Mouse (Mus musculus): Measurements from ENCODE around the gene G0s2. TPM values are rescaled to one million over a fixed set of nuclear protein-coding genes. Genes with fewer than 3 reads are reported as not detected.

Gene G0s2
- 8.7 and 8.9 TPM in 2 replicates for polyA plus RNA-seq (2014; fragmentation: Nextera tagmentation; extraction: Ambion mirVana)

DNA sequence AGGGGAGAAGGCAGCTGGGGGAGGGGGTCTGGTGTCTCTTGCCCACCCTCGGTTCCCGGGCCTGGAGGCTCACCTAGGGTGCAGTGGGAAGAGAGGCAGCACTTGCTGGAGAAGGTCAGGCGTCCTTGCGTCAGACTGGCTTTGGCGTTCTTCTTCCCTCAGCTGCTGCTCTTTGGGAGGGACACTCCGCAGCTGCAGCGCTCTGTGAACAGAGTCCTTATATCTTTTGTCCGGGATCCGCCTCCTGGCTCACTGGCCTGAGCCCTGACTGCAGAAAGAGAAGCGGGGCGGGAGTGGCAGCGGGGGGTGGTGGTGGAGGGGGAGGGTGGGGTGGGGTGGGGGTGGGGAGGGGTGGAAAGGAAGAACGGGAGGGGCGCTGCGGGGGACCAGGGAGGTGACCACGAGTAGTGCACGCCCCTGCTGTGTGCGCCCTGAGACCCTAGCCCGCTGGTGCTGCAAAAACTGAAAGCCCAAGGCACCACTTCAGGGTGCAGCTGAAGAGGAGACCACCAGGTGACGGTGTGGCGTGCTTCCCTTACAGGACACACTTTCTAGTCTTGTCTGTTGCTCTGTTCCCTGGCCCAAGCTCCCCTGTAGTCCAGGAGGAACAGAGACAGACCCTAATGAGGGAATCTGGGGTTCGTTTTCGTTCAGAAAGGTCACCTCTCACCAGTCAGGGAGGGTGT lies at the start of gene G0s2:
TSS of gene G0s2 (minus strand) at position 302 of the 686 bp plus-strand sequence.
- Histone ChIP-seq H3K27me3 (ENCODE audit: control insufficient read depth, insufficient read depth, low read length) (no peaks in the 10 kb centered on the region), H3K4me3 (ENCODE audit: low read depth, low read length) (peak within 1 kb of the TSS; percentile 42), H3K4me2 (ENCODE audit: low read depth, low read length) (peak within 1 kb of the TSS; percentile 80), H3K4me1 (ENCODE audit: control insufficient read depth, insufficient read depth, low read length) (no peaks in the 10 kb centered on the region), H3K36me3 (replicated peaks; ENCODE audit: control insufficient read depth, insufficient read depth, low read depth, low read length) (no peaks in the 10 kb centered on the region), H3K9ac (replicated peaks; ENCODE audit: low read length) (peak within 1 kb of the TSS; percentile 69), H3K9me3 (replicated peaks; ENCODE audit: control insufficient read depth, low read length) (no peaks in the 10 kb centered on the region), H3K27ac (replicated peaks; ENCODE audit: low read depth, low read length) (no peak within 1 kb of the TSS; the same call in 1 of the 2 replicates)
- peak; percentile 78 for ATAC-seq (replicated peaks; ENCODE audit: insufficient number of reproducible peaks, low FRiP score, low TSS enrichment, low read depth)
- peak; percentile 67 for DNase-seq (ENCODE audit: low spot score)
- WGBS, result 2% methylated on average over 22 of the region's 23 CpGs

DNA sequence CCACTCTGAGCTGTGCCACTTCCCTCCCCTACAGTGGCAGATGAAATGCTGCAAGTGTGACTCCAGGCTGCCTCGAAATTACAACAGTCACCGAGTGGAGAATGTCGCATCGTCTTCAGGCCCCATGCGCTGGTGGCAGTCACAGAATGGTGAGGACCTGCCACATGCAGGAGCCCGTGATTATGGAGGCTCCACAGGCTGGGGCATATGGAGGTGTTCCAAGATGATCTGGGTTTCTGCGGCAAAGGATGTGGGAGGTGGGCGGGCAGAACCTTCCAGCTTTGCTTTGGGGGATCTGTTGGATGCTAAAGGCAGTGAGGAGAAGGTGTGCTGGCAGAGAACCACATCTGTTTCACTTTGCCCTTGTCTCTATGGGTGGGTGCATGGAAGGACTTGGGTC lies 47.4 kb upstream of the G0s2 start:
- H3K4me1 ChIP-seq (ENCODE audit: control insufficient read depth, insufficient read depth, low read length), result no peaks in the 10 kb centered on the region
- DNase-seq (ENCODE audit: low spot score) (no peak), ATAC-seq (replicated peaks; ENCODE audit: insufficient number of reproducible peaks, low FRiP score, low TSS enrichment, low read depth) (no peak)
- H3K27me3 ChIP-seq (ENCODE audit: control insufficient read depth, insufficient read depth, low read length), result no peaks in the 10 kb centered on the region
- no peak overlapping the region for H3K4me3 ChIP-seq (ENCODE audit: low read depth, low read length)
- 84% methylated on average over 8 of the region's 8 CpGs for WGBS
- H3K27ac ChIP-seq (replicated peaks; ENCODE audit: low read depth, low read length), result no peak overlapping the region
- H3K4me2 ChIP-seq (ENCODE audit: low read depth, low read length), result no peak overlapping the region
- no peak overlapping the region for H3K9ac ChIP-seq (replicated peaks; ENCODE audit: low read length)
- H3K9me3 ChIP-seq (replicated peaks; ENCODE audit: control insufficient read depth, low read length), result no peaks in the 10 kb centered on the region
- H3K36me3 ChIP-seq (replicated peaks; ENCODE audit: control insufficient read depth, insufficient read depth, low read depth, low read length), result no peaks in the 10 kb centered on the region

DNA sequence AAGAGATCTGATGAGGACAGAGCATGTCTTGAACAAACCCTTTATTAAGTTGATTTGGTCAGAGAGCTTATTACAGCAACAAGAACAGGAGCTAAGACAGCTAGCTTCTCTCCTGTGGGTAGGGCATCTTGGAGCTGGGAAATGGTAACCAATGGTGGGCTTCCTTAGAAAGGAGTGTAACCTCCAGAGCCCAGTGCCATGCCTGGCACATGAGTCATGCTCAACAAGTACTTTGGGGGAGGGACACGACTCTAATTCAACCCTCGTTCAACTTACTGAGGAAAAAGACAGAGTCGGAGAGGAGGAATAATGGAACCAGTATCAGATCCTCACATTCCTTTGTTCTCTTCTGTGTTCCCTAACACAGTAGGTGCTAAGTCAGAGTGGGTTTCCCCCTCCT lies 46.7 kb upstream of the G0s2 start:
- Histone ChIP-seq H3K36me3 (replicated peaks; ENCODE audit: control insufficient read depth, insufficient read depth, low read depth, low read length) (no peaks in the 10 kb centered on the region), H3K4me1 (ENCODE audit: control insufficient read depth, insufficient read depth, low read length) (no peaks in the 10 kb centered on the region)

DNA sequence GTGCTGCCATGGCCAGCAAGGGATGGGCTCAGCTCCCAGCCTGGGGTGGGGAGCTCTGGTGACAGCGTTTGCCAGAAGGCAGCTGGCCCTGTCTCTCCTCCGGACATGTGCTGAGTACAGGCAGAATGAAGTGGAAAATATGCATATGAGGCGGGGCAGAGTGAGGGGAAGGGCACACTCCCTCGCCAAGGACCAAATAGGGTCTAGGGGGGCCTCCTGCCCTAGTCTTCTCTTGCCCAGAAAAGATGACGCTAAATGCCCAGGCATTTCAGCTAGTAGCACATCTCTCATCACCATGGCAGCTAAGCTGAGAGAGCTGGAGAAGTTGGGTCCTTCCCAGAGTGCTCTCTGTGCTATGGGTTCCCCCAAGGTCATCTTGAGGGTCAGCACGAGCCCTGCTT lies 44.1 kb upstream of the G0s2 start:
- 46% methylated on average over 6 of the region's 6 CpGs for WGBS
- no peak overlapping the region for H3K4me2 ChIP-seq (ENCODE audit: low read depth, low read length)
- H3K9ac ChIP-seq (replicated peaks; ENCODE audit: low read length), result no peak overlapping the region
- H3K9me3 ChIP-seq (replicated peaks; ENCODE audit: control insufficient read depth, low read length), result no peaks in the 10 kb centered on the region
- no peaks in the 10 kb centered on the region for H3K27me3 ChIP-seq (ENCODE audit: control insufficient read depth, insufficient read depth, low read length)
- no peaks in the 10 kb centered on the region for H3K4me1 ChIP-seq (ENCODE audit: control insufficient read depth, insufficient read depth, low read length)
- H3K4me3 ChIP-seq (ENCODE audit: low read depth, low read length), result no peak overlapping the region
- no peak for DNase-seq (ENCODE audit: low spot score)
- no peak overlapping the region for H3K27ac ChIP-seq (replicated peaks; ENCODE audit: low read depth, low read length)
- ATAC-seq (replicated peaks; ENCODE audit: insufficient number of reproducible peaks, low FRiP score, low TSS enrichment, low read depth), result no peak
- H3K36me3 ChIP-seq (replicated peaks; ENCODE audit: control insufficient read depth, insufficient read depth, low read depth, low read length), result no peaks in the 10 kb centered on the region

More for the DNA sequence above, 46.7 kb upstream of the G0s2 start:
- Histone ChIP-seq H3K9ac (replicated peaks; ENCODE audit: low read length) (no peak overlapping the region), H3K4me3 (ENCODE audit: low read depth, low read length) (no peak overlapping the region), H3K27ac (replicated peaks; ENCODE audit: low read depth, low read length) (no peak overlapping the region), H3K27me3 (ENCODE audit: control insufficient read depth, insufficient read depth, low read length) (no peaks in the 10 kb centered on the region), H3K4me2 (ENCODE audit: low read depth, low read length) (no peak overlapping the region), H3K9me3 (replicated peaks; ENCODE audit: control insufficient read depth, low read length) (no peaks in the 10 kb centered on the region)
- DNase-seq (ENCODE audit: low spot score), result no peak
- ATAC-seq (replicated peaks; ENCODE audit: insufficient number of reproducible peaks, low FRiP score, low TSS enrichment, low read depth), result no peak
- 53% methylated on average over 3 of the region's 3 CpGs for WGBS

DNA sequence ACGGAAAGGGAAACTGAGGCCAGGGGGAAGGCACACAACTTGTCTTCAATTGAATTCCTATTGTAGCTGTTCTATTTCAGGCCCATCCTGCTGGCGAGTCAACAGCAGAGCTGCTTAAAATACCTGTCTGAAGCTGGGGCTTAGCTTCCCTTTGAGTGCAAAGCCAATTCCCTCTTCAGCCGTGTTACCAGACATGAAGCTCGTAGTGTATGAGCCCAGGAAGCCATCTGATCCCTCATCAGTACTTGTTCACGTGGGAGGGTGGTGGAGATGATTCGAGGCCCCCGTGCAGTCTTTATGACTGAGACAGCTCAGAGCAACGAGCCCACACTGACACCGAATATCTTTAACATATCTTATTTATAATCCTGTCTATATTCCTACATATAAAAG lies 43.3 kb upstream of the G0s2 start:
- H3K9ac ChIP-seq (replicated peaks; ENCODE audit: low read length), result no peak overlapping the region
- H3K9me3 ChIP-seq (replicated peaks; ENCODE audit: control insufficient read depth, low read length), result no peaks in the 10 kb centered on the region
- no peak overlapping the region for H3K4me2 ChIP-seq (ENCODE audit: low read depth, low read length)
- no peaks in the 10 kb centered on the region for H3K4me1 ChIP-seq (ENCODE audit: control insufficient read depth, insufficient read depth, low read length)
- WGBS, result 80% methylated on average over 9 of the region's 9 CpGs
- no peaks in the 10 kb centered on the region for H3K27me3 ChIP-seq (ENCODE audit: control insufficient read depth, insufficient read depth, low read length)
- H3K4me3 ChIP-seq (ENCODE audit: low read depth, low read length), result no peak overlapping the region
- ATAC-seq (replicated peaks; ENCODE audit: insufficient number of reproducible peaks, low FRiP score, low TSS enrichment, low read depth), result no peak
- H3K36me3 ChIP-seq (replicated peaks; ENCODE audit: control insufficient read depth, insufficient read depth, low read depth, low read length), result no peaks in the 10 kb centered on the region
- DNase-seq (ENCODE audit: low spot score), result no peak
- H3K27ac ChIP-seq (replicated peaks; ENCODE audit: low read depth, low read length), result no peak overlapping the region

DNA sequence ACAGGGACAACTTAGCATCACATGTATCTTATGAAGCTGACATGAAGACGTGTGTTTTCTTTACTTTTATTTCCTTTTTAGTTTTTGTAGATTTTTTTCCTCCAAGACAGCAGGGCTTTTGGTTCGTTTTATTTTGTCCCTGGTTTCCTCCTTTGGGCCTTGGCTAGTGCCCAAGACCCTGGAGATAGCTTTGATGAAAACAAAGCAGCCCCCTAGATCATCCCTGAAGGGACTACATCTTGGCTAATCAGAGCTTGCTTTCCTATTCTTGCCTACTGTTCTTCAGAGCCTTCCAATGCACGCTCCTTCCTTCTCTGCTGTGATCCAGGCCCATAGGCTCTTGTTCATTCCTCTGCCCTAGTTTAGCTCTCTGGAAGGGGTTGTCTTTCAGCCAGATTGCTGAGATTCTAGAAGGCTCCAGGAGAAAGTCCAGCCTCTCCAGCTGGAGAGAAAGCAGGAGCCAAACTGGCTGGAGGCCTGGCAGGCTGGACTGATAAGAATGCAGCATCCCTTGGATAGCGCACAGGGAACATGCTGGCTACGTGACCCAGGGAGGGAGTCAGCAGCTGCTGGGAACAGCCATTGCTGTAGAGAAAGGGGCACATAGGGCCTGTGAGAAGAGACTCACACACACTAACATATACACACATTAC lies 42.8 kb upstream of the G0s2 start:
- Histone ChIP-seq H3K27ac (replicated peaks; ENCODE audit: low read depth, low read length) (no peak overlapping the region), H3K9me3 (replicated peaks; ENCODE audit: control insufficient read depth, low read length) (no peaks in the 10 kb centered on the region), H3K4me3 (ENCODE audit: low read depth, low read length) (no peak overlapping the region), H3K4me2 (ENCODE audit: low read depth, low read length) (no peak overlapping the region), H3K27me3 (ENCODE audit: control insufficient read depth, insufficient read depth, low read length) (no peaks in the 10 kb centered on the region), H3K9ac (replicated peaks; ENCODE audit: low read length) (no peak overlapping the region), H3K36me3 (replicated peaks; ENCODE audit: control insufficient read depth, insufficient read depth, low read depth, low read length) (no peaks in the 10 kb centered on the region), H3K4me1 (ENCODE audit: control insufficient read depth, insufficient read depth, low read length) (no peaks in the 10 kb centered on the region)
- DNase-seq (ENCODE audit: low spot score) (no peak), ATAC-seq (replicated peaks; ENCODE audit: insufficient number of reproducible peaks, low FRiP score, low TSS enrichment, low read depth) (no peak)
- 83% methylated on average over 5 of the region's 5 CpGs for WGBS

DNA sequence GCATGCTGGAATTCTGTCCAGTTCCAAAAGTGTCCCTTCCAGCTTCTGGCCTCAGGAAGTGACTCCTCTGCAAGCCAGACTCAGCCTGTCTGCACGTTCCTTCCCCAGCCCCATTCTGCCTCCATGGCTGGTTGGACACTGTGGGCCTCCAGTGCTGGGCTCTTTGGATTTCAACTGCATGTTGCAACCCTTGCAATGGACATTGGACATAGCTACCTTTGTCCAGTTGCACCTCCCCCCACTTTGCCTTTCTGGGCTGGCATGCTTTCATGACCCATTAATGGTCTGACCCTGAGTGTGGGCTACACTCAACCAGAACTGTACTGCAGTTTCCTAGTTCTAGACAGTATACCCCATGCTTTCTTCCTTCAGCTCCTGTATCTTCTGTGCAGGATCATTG lies 38.6 kb upstream of the G0s2 start:
- H3K4me3 ChIP-seq (ENCODE audit: low read depth, low read length), result no peak overlapping the region
- DNase-seq (ENCODE audit: low spot score) (no peak), ATAC-seq (replicated peaks; ENCODE audit: insufficient number of reproducible peaks, low FRiP score, low TSS enrichment, low read depth) (no peak)
- H3K9me3 ChIP-seq (replicated peaks; ENCODE audit: control insufficient read depth, low read length), result no peaks in the 10 kb centered on the region
- no peaks in the 10 kb centered on the region for H3K4me1 ChIP-seq (ENCODE audit: control insufficient read depth, insufficient read depth, low read length)
- H3K4me2 ChIP-seq (ENCODE audit: low read depth, low read length), result no peak overlapping the region
- H3K36me3 ChIP-seq (replicated peaks; ENCODE audit: control insufficient read depth, insufficient read depth, low read depth, low read length), result no peaks in the 10 kb centered on the region
- no peak overlapping the region for H3K9ac ChIP-seq (replicated peaks; ENCODE audit: low read length)
- H3K27me3 ChIP-seq (ENCODE audit: control insufficient read depth, insufficient read depth, low read length), result no peaks in the 10 kb centered on the region
- WGBS, result 63% methylated on average over 1 of the region's 1 CpGs
- H3K27ac ChIP-seq (replicated peaks; ENCODE audit: low read depth, low read length), result no peak overlapping the region

DNA sequence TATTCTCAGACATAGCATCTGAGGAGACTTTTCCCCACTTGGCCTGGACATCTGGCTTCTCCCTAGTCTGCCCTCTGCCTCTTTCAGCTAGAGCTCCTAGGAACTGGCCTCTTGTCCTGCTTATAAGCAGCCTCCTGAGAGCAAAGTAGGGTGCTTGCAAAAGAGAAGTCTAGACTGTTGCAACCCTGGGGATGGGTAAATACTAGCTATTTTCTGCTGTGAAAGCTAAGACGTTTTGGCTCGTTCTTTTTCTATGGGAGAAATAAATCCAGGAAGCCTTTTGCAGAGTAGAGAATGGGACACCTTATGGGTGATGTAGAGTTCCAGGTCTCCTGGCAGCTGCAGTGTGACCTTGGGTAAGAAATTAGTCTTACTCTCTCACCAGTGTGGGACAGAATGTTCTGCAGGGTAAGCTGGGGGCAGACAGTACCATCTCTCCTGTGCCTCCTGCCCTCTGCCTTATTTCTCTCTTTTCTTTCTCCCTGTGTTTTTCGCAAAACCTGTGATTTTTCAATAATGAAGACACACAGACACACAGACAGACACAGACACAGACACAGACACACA lies 37.6 kb upstream of the G0s2 start:
- ATAC-seq (replicated peaks; ENCODE audit: insufficient number of reproducible peaks, low FRiP score, low TSS enrichment, low read depth), result no peak
- WGBS, result 90% methylated on average over 3 of the region's 3 CpGs
- H3K4me2 ChIP-seq (ENCODE audit: low read depth, low read length), result no peak overlapping the region
- H3K4me1 ChIP-seq (ENCODE audit: control insufficient read depth, insufficient read depth, low read length), result no peaks in the 10 kb centered on the region
- H3K9ac ChIP-seq (replicated peaks; ENCODE audit: low read length), result no peak overlapping the region
- no peaks in the 10 kb centered on the region for H3K27me3 ChIP-seq (ENCODE audit: control insufficient read depth, insufficient read depth, low read length)
- no peak overlapping the region for H3K4me3 ChIP-seq (ENCODE audit: low read depth, low read length)
- no peaks in the 10 kb centered on the region for H3K36me3 ChIP-seq (replicated peaks; ENCODE audit: control insufficient read depth, insufficient read depth, low read depth, low read length)
- DNase-seq (ENCODE audit: low spot score), result no peak
- no peak overlapping the region for H3K27ac ChIP-seq (replicated peaks; ENCODE audit: low read depth, low read length)
- H3K9me3 ChIP-seq (replicated peaks; ENCODE audit: control insufficient read depth, low read length), result no peaks in the 10 kb centered on the region
